Mouse (Mus musculus) C2C12 (cell line): ENCODE results near the gene Prrg1.

Experiments used
- CEBPB ChIP-seq: IDR thresholded peaks from one replicate; pipeline ENCODE4 v1.6.1; 2011; ENCODE audit warnings: low read depth, mild to moderate bottlenecking, control low read depth, moderate library complexity
- USF1 ChIP-seq: IDR thresholded peaks from one replicate; pipeline ENCODE4 v1.6.1; 2011; ENCODE audit warnings: low read depth, mild to moderate bottlenecking, control low read depth, moderate library complexity

DNA sequence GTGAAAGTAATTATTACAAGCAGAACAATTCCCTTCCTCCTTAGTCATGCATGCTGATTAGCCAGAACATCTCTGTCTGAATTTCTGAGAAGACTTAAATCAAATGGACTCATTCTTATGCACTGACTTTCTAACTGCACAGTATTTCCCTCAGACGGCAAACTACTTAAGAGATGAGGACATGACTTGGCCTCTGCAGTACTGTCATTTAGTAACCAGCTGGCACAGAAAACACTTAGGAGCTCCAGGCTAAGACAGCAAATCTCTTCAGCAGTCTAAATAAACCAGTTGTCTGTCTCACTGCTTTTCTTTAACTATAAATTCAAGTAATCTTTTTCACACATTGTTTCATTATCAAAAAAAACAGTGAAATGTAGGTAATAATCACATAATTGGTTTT is 36.0 kb downstream of the Prrg1 start:
- TF ChIP-seq CEBPB (no peak), USF1 (no peak)
